Mouse (Mus musculus) olfactory bulb, adult 2 months (tissue): Measurements from ENCODE around the gene 4930402H24Rik. TPM values are rescaled to one million over a fixed set of nuclear protein-coding genes. Genes with fewer than 3 reads are reported as not detected.

Source experiments
- H3K27ac ChIP-seq: fragments of 200-500 bp; 2 replicates; pipeline ENCODE4 v1.5.1; 2012; ENCODE audit warnings: low read depth, low read length; ENCODE audit not compliant: insufficient read depth
- H3K4me1 ChIP-seq: fragments of 200-500 bp; 2 replicates; pipeline ENCODE4 v1.6.1; 2012; ENCODE audit warnings: low read length; ENCODE audit not compliant: control insufficient read depth, insufficient read depth
- H3K4me3 ChIP-seq: fragments of 200-500 bp; 2 replicates; pipeline ENCODE4 v1.5.1; 2012; ENCODE audit warnings: mild to moderate bottlenecking, low read depth, low read length, moderate library complexity; ENCODE audit not compliant: insufficient read depth
- CTCF ChIP-seq: fragments of 200-500 bp; IDR thresholded peaks from 2 replicates; pipeline ENCODE4 v1.5.1; 2012; ENCODE audit warnings: low read depth, mild to moderate bottlenecking, low read length, moderate library complexity; ENCODE audit not compliant: insufficient read depth
- POLR2A ChIP-seq: fragments of 200-500 bp; IDR thresholded peaks from 2 replicates; pipeline ENCODE4 v1.6.1; 2012; ENCODE audit warnings: mild to moderate bottlenecking, low read depth, low read length, moderate library complexity; ENCODE audit not compliant: insufficient read depth
- WGBS: fragments of 180-500 bp; shearing (Covaris S2); methylation state at CpG from one replicate; pipeline ENCODE4 v1.1.7; 2018; 5-methylcytosine and 5-hydroxymethylcytosine counted together
- polyA plus RNA-seq: library from polyadenylated mRNA; stranded (reverse); fragments of >200 nt; gene quantifications from 2 replicates; pipeline ENCODE4 v1.2.4, GENCODE M21; 2012; ENCODE audit warnings: low replicate concordance; ENCODE audit not compliant: missing spikeins, insufficient read depth, insufficient read length

4930402H24Rik gene
- polyA plus RNA-seq, 1 experiment: not detected

GRCm38 (mm10) chr2:130840846-130841245, 65.4 kb downstream of the 4930402H24Rik start:
- no peak overlapping the region for H3K4me3 ChIP-seq
- 4% methylated on average over 4 of the region's 4 CpGs for WGBS
- peak overlapping the region; percentile 64; the same call in 1 of the 2 replicates for H3K27ac ChIP-seq
- TF ChIP-seq CTCF (no peak), POLR2A (no peak)
- 0 out of 2 replicates have a peak, but pooled peaks cover 2% of the 10 kb centered on the region for H3K4me1 ChIP-seq

GRCm38 (mm10) chr2:130839874-130840661, 66.1 kb downstream of the 4930402H24Rik start:
- Histone ChIP-seq H3K4me1 (peaks cover 4% of the 10 kb centered on the region; the same call in 1 of the 2 replicates), H3K4me3 (peak overlapping the region; percentile 99), H3K27ac (peak overlapping the region; percentile 98)
- WGBS: 1% methylated on average over 76 of the region's 77 CpGs
- peak; percentile 14; the same call in 1 of the 2 replicates for TF ChIP-seq CTCF
- peak; percentile 73 for TF ChIP-seq POLR2A

- under 1% methylated on average over 19 of the region's 19 CpGs for WGBS
- peaks cover 4% of the 10 kb centered on the region; the same call in 1 of the 2 replicates for H3K4me1 ChIP-seq
- peak overlapping the region; percentile 98 for H3K27ac ChIP-seq
- TF ChIP-seq CTCF (no peak), POLR2A (no peak)
- peak overlapping the region; percentile 99 for H3K4me3 ChIP-seq
These were observed 66.7 kb downstream of the 4930402H24Rik start for GRCm38 (mm10) chr2:130839528-130839873.

- WGBS: 1% methylated on average over 10 of the region's 10 CpGs
- Histone ChIP-seq H3K4me1 (peaks cover 4% of the 10 kb centered on the region; the same call in 1 of the 2 replicates), H3K27ac (peak overlapping the region; percentile 98), H3K4me3 (peak overlapping the region; percentile 99)
- TF ChIP-seq POLR2A (0 out of 2 replicates have a peak, but pooled peaks have one; percentile 18), CTCF (no peak)
These were observed 67.1 kb downstream of the 4930402H24Rik start for GRCm38 (mm10) chr2:130839084-130839483.

- H3K4me1 ChIP-seq: peaks cover 4% of the 10 kb centered on the region; the same call in 1 of the 2 replicates
- WGBS: 21% methylated on average over 1 of the region's 1 CpGs
- TF ChIP-seq CTCF: no peak
- no peak for TF ChIP-seq POLR2A
- peak overlapping the region; percentile 24; the same call in 1 of the 2 replicates for H3K4me3 ChIP-seq
- H3K27ac ChIP-seq: peak overlapping the region; percentile 6; the same call in 1 of the 2 replicates
These were observed 68.1 kb downstream of the 4930402H24Rik start for GRCm38 (mm10) chr2:130838131-130838530.

- TF ChIP-seq CTCF: no peak
- TF ChIP-seq POLR2A: no peak
- WGBS: 55% methylated on average over 3 of the region's 3 CpGs
- no peak overlapping the region for H3K27ac ChIP-seq
- no peak overlapping the region for H3K4me3 ChIP-seq
- H3K4me1 ChIP-seq: peaks cover 6% of the 10 kb centered on the region; the same call in 1 of the 2 replicates
These were observed 72.5 kb downstream of the 4930402H24Rik start for GRCm38 (mm10) chr2:130833699-130834098.

- peaks cover 5% of the 10 kb centered on the region; the same call in 1 of the 2 replicates for H3K4me1 ChIP-seq
- H3K27ac ChIP-seq: no peak overlapping the region
- H3K4me3 ChIP-seq: no peak overlapping the region
- 53% methylated on average over 1 of the region's 1 CpGs for WGBS
- no peak for TF ChIP-seq CTCF
- no peak for TF ChIP-seq POLR2A
These were observed 73.6 kb downstream of the 4930402H24Rik start for GRCm38 (mm10) chr2:130832582-130832981.

- Histone ChIP-seq H3K4me3 (no peak overlapping the region), H3K4me1 (peaks cover 5% of the 10 kb centered on the region; the same call in 1 of the 2 replicates), H3K27ac (no peak overlapping the region)
- TF ChIP-seq CTCF (no peak), POLR2A (no peak)
- 38% methylated on average over 2 of the region's 2 CpGs for WGBS
These were observed 74.2 kb downstream of the 4930402H24Rik start for GRCm38 (mm10) chr2:130832012-130832411.

GRCm38 (mm10) chr2:130830236-130830635, 76.0 kb downstream of the 4930402H24Rik start:
- Histone ChIP-seq H3K27ac (no peak overlapping the region), H3K4me3 (no peak overlapping the region), H3K4me1 (peaks cover 5% of the 10 kb centered on the region; the same call in 1 of the 2 replicates)
- WGBS: 79% methylated on average over 3 of the region's 3 CpGs
- TF ChIP-seq CTCF (no peak), POLR2A (no peak)

- peaks cover 5% of the 10 kb centered on the region; the same call in 1 of the 2 replicates for H3K4me1 ChIP-seq
- TF ChIP-seq POLR2A (no peak), CTCF (no peak)
- 78% methylated on average over 4 of the region's 4 CpGs for WGBS
- H3K4me3 ChIP-seq: no peak overlapping the region
- no peak overlapping the region for H3K27ac ChIP-seq
These were observed 76.7 kb downstream of the 4930402H24Rik start for GRCm38 (mm10) chr2:130829496-130829895.
